Mouse (Mus musculus): ENCODE data around the gene Fcgr4.

GRCm38 (mm10) chr1:170972494-170972893, 46.2 kb upstream of the Fcgr4 start:
- TF ChIP-seq CTCF (IDR thresholded peaks at IDR 0.05): no peak
- no peak for TF ChIP-seq EP300 (IDR thresholded peaks at IDR 0.05)
